8 mouse cellular contexts compared by ENCODE assay signal in the genomic region with DNA sequence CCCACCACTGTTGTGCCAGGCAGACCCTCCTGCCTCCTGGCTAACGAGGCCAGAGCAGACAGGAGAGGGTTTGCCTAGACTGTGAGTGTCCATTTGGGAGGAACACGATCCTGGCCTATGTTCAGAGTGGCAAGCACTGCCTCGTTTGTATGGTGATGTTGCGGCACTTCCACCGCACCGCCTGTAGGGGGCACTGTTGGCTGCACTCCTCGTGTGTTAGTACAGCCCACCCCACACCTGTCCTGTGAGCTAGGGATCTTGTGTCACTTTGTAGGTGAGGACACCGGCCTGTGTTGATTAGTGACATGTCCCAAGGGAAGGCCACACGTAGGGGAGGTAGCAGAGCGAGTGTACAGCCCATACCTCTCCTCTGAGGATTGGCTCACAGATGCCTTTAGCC. TPM values are rescaled to one million over a fixed set of nuclear protein-coding genes. Genes with fewer than 3 reads are reported as not detected.
A peak's percentile ranks its signal among the peaks of the same experiment; 100 is the strongest.
DNase-seq lines count a peak whose midpoint lies in the region; ATAC-seq and TF ChIP-seq lines count a peak whose summit lies in the region.

No protein-coding gene starts in this region.

- DNase-seq in forebrain, postnatal 0 days = peak; percentile 44
- DNase-seq in lung, postnatal 0 days (ENCODE audit: low spot score) = no peak
- no peak for DNase-seq in lung, postnatal 14 days
- DNase-seq in stomach, postnatal 0 days (ENCODE audit: low spot score) = peak; percentile 22
- no peak for DNase-seq in left cerebral cortex, adult 11 months (ENCODE audit: low spot score)
- no peak for DNase-seq in urinary bladder, postnatal 10 days (ENCODE audit: low spot score)

- no peaks in the 10 kb centered on the region for H3K9me3 ChIP-seq in forebrain, postnatal 0 days (ENCODE audit: low read length)
- H3K9me3 ChIP-seq in forebrain, embryonic 12.5 days = no peaks in the 10 kb centered on the region
- no peaks in the 10 kb centered on the region for H3K9me3 ChIP-seq in lung, postnatal 0 days (ENCODE audit: low read length)
- H3K9me3 ChIP-seq in stomach, postnatal 0 days (ENCODE audit: control insufficient read depth, low read length) = no peaks in the 10 kb centered on the region

- TF ChIP-seq EP300 in lung, postnatal 0 days (IDR thresholded peaks at IDR 0.05) = no peak
- TF ChIP-seq EP300 in stomach, postnatal 0 days (optimal IDR thresholded peaks at IDR 0.05) = no peak

- TF ChIP-seq POLR2A in cortical plate, adult 2 months (IDR thresholded peaks at IDR 0.05; ENCODE audit: extremely low read depth, insufficient read depth, low read length) = no peak

- H3K4me1 ChIP-seq in forebrain, postnatal 0 days (ENCODE audit: insufficient read depth) = no peaks in the 10 kb centered on the region
- H3K4me1 ChIP-seq in forebrain, embryonic 12.5 days = no peaks in the 10 kb centered on the region
- no peaks in the 10 kb centered on the region for H3K4me1 ChIP-seq in lung, postnatal 0 days (ENCODE audit: insufficient read depth, low read depth, low read length)
- H3K4me1 ChIP-seq in cortical plate, adult 2 months (ENCODE audit: control insufficient read depth, insufficient read depth, low read length) = no peaks in the 10 kb centered on the region
- H3K4me1 ChIP-seq in stomach, postnatal 0 days (replicated peaks; ENCODE audit: control insufficient read depth, insufficient read depth) = no peaks in the 10 kb centered on the region

- no peak overlapping the region for H3K4me2 ChIP-seq in forebrain, postnatal 0 days (ENCODE audit: low read depth)
- no peak overlapping the region for H3K4me2 ChIP-seq in forebrain, embryonic 12.5 days
- no peak overlapping the region for H3K4me2 ChIP-seq in lung, postnatal 0 days (replicated peaks; ENCODE audit: low read depth, low read length)
- no peak overlapping the region for H3K4me2 ChIP-seq in stomach, postnatal 0 days (replicated peaks; ENCODE audit: low read depth)

- H3K4me3 ChIP-seq in forebrain, postnatal 0 days (ENCODE audit: low read depth, low read length) = no peak overlapping the region
- no peak overlapping the region for H3K4me3 ChIP-seq in forebrain, embryonic 12.5 days (replicated peaks)
- H3K4me3 ChIP-seq in lung, postnatal 0 days (ENCODE audit: low read depth, low read length) = no peak overlapping the region
- H3K4me3 ChIP-seq in cortical plate, adult 2 months (ENCODE audit: insufficient read depth, low read length) = no peak overlapping the region
- H3K4me3 ChIP-seq in stomach, postnatal 0 days (ENCODE audit: low read depth, low read length) = no peak overlapping the region

- no peak overlapping the region for H3K9ac ChIP-seq in forebrain, postnatal 0 days
- no peak overlapping the region for H3K9ac ChIP-seq in forebrain, embryonic 12.5 days
- no peak overlapping the region for H3K9ac ChIP-seq in lung, postnatal 0 days (replicated peaks; ENCODE audit: low read depth)
- no peak overlapping the region for H3K9ac ChIP-seq in stomach, postnatal 0 days (ENCODE audit: low read length)

- WGBS in forebrain, postnatal 0 days = 57% methylated on average over 10 of the region's 10 CpGs
- 55% methylated on average over 10 of the region's 10 CpGs for WGBS in forebrain, embryonic 12.5 days
- 59% methylated on average over 10 of the region's 10 CpGs for WGBS in lung, postnatal 0 days
- 63% methylated on average over 10 of the region's 10 CpGs for WGBS in stomach, postnatal 0 days

- H3K36me3 ChIP-seq in forebrain, postnatal 0 days (ENCODE audit: insufficient read depth) = peaks cover 69% of the 10 kb centered on the region
- peaks cover 95% of the 10 kb centered on the region for H3K36me3 ChIP-seq in forebrain, embryonic 12.5 days (replicated peaks)
- peaks cover 11% of the 10 kb centered on the region for H3K36me3 ChIP-seq in lung, postnatal 0 days (ENCODE audit: insufficient read depth, low read length)
- H3K36me3 ChIP-seq in stomach, postnatal 0 days (ENCODE audit: control insufficient read depth, insufficient read depth, low read length) = peaks cover 14% of the 10 kb centered on the region; the same call in 1 of the 2 replicates

- ATAC-seq in forebrain, postnatal 0 days = no peak
- no peak for ATAC-seq in forebrain, embryonic 12.5 days (ENCODE audit: low FRiP score)
- ATAC-seq in lung, postnatal 0 days = no peak
- no peak for ATAC-seq in stomach, postnatal 0 days (ENCODE audit: low FRiP score, low TSS enrichment)

- TF ChIP-seq CTCF in forebrain, postnatal 0 days (IDR thresholded peaks at IDR 0.05; ENCODE audit: low read depth) = peak; percentile 83
- TF ChIP-seq CTCF in lung, postnatal 0 days (IDR thresholded peaks at IDR 0.05) = peak; percentile 67
- peak; percentile 64 for TF ChIP-seq CTCF in cortical plate, adult 2 months (IDR thresholded peaks at IDR 0.05; ENCODE audit: extremely low read depth, insufficient read depth, low read length)
- TF ChIP-seq CTCF in stomach, postnatal 0 days (IDR thresholded peaks at IDR 0.05; ENCODE audit: low read depth) = peak; percentile 71

- H3K27me3 ChIP-seq in forebrain, postnatal 0 days (ENCODE audit: insufficient read depth, low read length) = no peaks in the 10 kb centered on the region
- no peaks in the 10 kb centered on the region for H3K27me3 ChIP-seq in forebrain, embryonic 12.5 days
- no peaks in the 10 kb centered on the region for H3K27me3 ChIP-seq in lung, postnatal 0 days (replicated peaks; ENCODE audit: insufficient read depth, low read length)
- no peaks in the 10 kb centered on the region for H3K27me3 ChIP-seq in stomach, postnatal 0 days (ENCODE audit: control insufficient read depth, insufficient read depth, low read length)

- H3K27ac ChIP-seq in forebrain, postnatal 0 days (ENCODE audit: low read depth, low read length) = no peak overlapping the region
- no peak overlapping the region for H3K27ac ChIP-seq in forebrain, embryonic 12.5 days
- no peak overlapping the region for H3K27ac ChIP-seq in lung, postnatal 0 days (ENCODE audit: low read length)
- no peak overlapping the region for H3K27ac ChIP-seq in cortical plate, adult 2 months (ENCODE audit: insufficient read depth, low read length)
- no peak overlapping the region for H3K27ac ChIP-seq in stomach, postnatal 0 days (replicated peaks)

RNA-seq across cellular contexts. Expression of gene Rbm19, which starts 11.4 kb away (rescaled TPM):
- total RNA-seq in forebrain, postnatal 0 days (2014; rRNA removed) = 19.1 and 27.2 TPM in 2 replicates
- 9.9 and 15.0 TPM in 2 replicates for polyA plus RNA-seq in forebrain, postnatal 0 days (2015; fragmentation: Nextera tagmentation; extraction: Ambion mirVana)
- polyA plus RNA-seq in forebrain, embryonic 12.5 days (2016; fragmentation: Nextera tagmentation; extraction: Ambion mirVana) = 27.5 and 32.9 TPM in 2 replicates
- 6.0 and 7.4 TPM in 2 replicates for polyA plus RNA-seq in lung, postnatal 0 days (2015; fragmentation: Nextera tagmentation; extraction: Ambion mirVana)
- 8.3 and 9.0 TPM in 2 replicates for polyA plus RNA-seq in cortical plate, adult 2 months (2012; rRNA removed)
- polyA plus RNA-seq in stomach, postnatal 0 days (2015; fragmentation: Nextera tagmentation; extraction: Ambion mirVana) = 9.4 and 10.8 TPM in 2 replicates

Comparison
In these comparisons a context has a peak if more than half of its experiments do, and no peak if none do; other contexts are left out.
1. DNase-seq: peak in forebrain, postnatal 0 days (single experiment) and stomach, postnatal 0 days (single experiment); none in lung, postnatal 0 days (single experiment), lung, postnatal 14 days (single experiment), left cerebral cortex, adult 11 months (single experiment) and urinary bladder, postnatal 10 days (single experiment).
2. Peak in every context shown above with its lines, with median percentiles within 50 percentile points of each other: CTCF ChIP-seq.